Mouse (Mus musculus) intestine, postnatal 0 days (tissue): ENCODE measurements around the gene Srr. TPM values are rescaled to one million over a fixed set of nuclear protein-coding genes. Genes with fewer than 3 reads are reported as not detected.

Source experiments
- ATAC-seq: fragments of 200-750 bp; cut with Nextera tagmentation; 2 replicates; pipeline ENCODE4 v1.8.0; 2017; ENCODE audit warnings: mild to moderate bottlenecking, moderate TSS enrichment, moderate library complexity
- H3K27ac ChIP-seq: fragments of 300-500 bp; sonication (generic); 2 replicates; pipeline ENCODE4 v1.5.1; 2014; ENCODE audit warnings: mild to moderate bottlenecking, low read depth, low read length, moderate library complexity
- H3K27me3 ChIP-seq: fragments of 300-500 bp; sonication (generic); replicated peaks from 2 replicates; pipeline ENCODE4 v1.6.1; 2014; ENCODE audit warnings: low read length, mixed read lengths; ENCODE audit not compliant: control insufficient read depth, insufficient read depth
- H3K36me3 ChIP-seq: fragments of 300-500 bp; sonication (generic); 2 replicates; pipeline ENCODE4 v1.6.1; 2014; ENCODE audit warnings: mild to moderate bottlenecking, moderate library complexity; ENCODE audit not compliant: control insufficient read depth, insufficient read depth
- H3K4me1 ChIP-seq: fragments of 300-500 bp; sonication (generic); replicated peaks from 2 replicates; pipeline ENCODE4 v1.6.1; 2014; ENCODE audit warnings: antibody characterized with exemption, low read length, mixed read lengths; ENCODE audit not compliant: control insufficient read depth, insufficient read depth
- H3K4me2 ChIP-seq: fragments of 300-500 bp; sonication (generic); replicated peaks from 2 replicates; pipeline ENCODE4 v1.6.1; 2014; ENCODE audit warnings: low read depth, mild to moderate bottlenecking, moderate library complexity
- H3K4me3 ChIP-seq: fragments of 300-500 bp; sonication (generic); 2 replicates; pipeline ENCODE4 v1.5.1; 2014; ENCODE audit warnings: low read depth, low read length
- H3K9ac ChIP-seq: fragments of 300-500 bp; sonication (generic); 2 replicates; pipeline ENCODE4 v1.6.1; 2014; ENCODE audit warnings: mild to moderate bottlenecking, low read depth, low read length
- H3K9me3 ChIP-seq: fragments of 300-500 bp; sonication (generic); 2 replicates; pipeline ENCODE4 v1.6.1; 2016; ENCODE audit warnings: mixed run types; ENCODE audit not compliant: control insufficient read depth
- CTCF ChIP-seq: sonication (generic); IDR thresholded peaks from 2 replicates; pipeline ENCODE4 v1.5.1; 2016; ENCODE audit warnings: low read depth, mild to moderate bottlenecking, control low read depth, antibody characterized with exemption, moderate library complexity
- WGBS: fragments of 180-500 bp; shearing (Covaris S2); extraction: QIAGEN DNeasy Blood & Tissue Kit; methylation state at CpG from one replicate; pipeline ENCODE4 v1.1.7; 2014; 5-methylcytosine and 5-hydroxymethylcytosine counted together
- polyA plus RNA-seq: library from polyadenylated mRNA; unstranded; fragments of >200 nt; fragmentation: Nextera tagmentation; extraction: Ambion mirVana; gene quantifications from 2 replicates; pipeline ENCODE4 v1.2.1, GENCODE M21; 2015

The Srr gene
- polyA plus RNA-seq, 1 experiment from 2014 or later: 22.4 TPM

DNA sequence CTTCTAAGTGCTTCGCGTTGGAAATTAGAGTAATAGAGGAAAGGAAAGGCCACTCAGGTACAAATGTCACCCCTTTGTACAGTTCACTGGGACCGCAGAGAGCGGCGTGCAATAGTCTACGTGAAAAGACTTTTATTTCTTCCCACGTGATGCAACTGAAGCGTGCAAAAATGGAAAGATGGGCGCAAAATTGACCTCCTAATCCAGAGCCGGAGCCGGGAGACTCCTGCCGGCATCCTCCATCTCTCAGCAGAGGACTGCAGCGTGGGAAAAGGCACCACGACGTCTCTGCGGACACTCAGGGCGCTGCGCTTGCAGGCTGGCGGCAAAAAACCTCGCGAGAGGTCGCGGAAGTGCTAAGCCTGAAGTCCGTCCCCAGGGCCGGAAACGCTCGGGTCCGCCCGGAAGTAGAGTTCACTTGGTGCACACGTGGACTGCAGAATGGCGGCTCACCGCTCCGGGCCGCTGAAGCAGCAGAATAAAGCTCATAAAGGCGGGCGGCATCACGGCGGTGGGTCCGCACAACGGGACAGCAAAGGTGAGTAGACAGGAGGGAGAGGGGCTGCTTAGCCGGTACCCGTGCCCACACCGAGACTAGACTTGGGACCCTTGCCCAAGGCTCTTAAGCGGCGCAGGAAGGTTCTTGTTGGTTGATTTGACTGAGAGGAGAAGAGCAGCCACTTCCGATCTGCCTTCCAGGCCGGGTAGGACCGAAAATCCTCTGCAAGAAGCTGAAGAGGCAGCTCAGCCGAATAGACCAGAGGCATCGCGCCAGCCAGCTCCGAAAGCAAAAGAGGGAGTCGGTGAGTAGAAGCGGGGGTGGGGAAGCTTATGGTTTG lies 27.9 kb downstream of the Srr start, which contains the start of gene Tsr1:
Gene Tsr1 (plus strand): TSS at position 394 of the 839 bp plus-strand sequence.
- H3K27me3 ChIP-seq: no peaks in the 10 kb centered on the region
- peak within 1 kb of the TSS; percentile 78 for H3K27ac ChIP-seq
- H3K36me3 ChIP-seq: peaks cover 24% of the 10 kb centered on the region
- WGBS: under 1% methylated on average over 54 of the region's 54 CpGs
- no peaks in the 10 kb centered on the region for H3K4me1 ChIP-seq
- peak within 1 kb of the TSS; percentile 82 for H3K9ac ChIP-seq
- TF ChIP-seq CTCF: peak; percentile 28
- ATAC-seq: peak; percentile 78
- no peaks in the 10 kb centered on the region for H3K9me3 ChIP-seq
- peak within 1 kb of the TSS; percentile 99 for H3K4me2 ChIP-seq
- H3K4me3 ChIP-seq: peak within 1 kb of the TSS; percentile 94

DNA sequence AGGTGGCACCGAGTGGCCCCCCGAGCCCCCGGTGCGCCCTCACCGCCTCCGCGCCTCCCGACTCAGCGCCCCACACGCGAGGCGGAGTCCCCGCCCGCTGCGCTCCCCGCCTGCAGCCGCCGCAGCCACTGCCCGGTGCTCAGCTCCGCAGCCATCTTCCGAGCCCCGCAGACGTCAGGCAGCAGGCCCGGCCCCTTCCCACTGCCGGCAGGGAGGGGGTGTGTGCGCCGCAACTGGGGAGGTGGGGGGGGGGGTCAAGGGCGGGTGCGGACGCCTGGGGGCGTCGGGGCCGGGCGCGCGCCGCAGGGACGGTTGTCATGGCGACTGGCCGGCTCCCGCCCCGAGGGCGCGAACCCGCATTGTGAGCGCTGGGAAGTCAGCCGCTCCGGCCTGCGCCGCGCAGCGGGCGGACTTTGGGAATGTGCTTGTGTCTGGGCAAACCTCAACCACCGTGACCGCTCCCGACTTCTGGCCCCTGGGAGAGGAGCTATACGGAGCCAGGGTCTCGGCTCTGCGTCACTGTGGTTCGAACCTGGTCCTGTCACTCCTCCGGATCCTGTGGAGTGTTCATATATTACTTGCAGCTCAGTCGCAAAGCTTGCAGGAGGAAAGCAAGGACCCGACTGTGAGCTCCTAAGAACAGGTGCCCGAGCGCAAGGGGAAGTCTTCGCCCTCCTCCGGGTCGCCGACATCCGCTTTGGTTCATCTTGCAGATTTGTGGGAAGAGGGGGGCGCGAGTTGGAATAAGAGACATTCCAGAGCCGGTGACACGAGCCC lies 28.7 kb downstream of the Srr start, which contains the start of gene Sgsm2:
Gene Sgsm2 (minus strand): TSS at position 160 of the 777 bp plus-strand sequence.
- Histone ChIP-seq H3K4me2 (peak within 1 kb of the TSS; percentile 99), H3K27ac (peak within 1 kb of the TSS; percentile 78), H3K4me1 (no peaks in the 10 kb centered on the region), H3K4me3 (peak within 1 kb of the TSS; percentile 94), H3K9me3 (no peaks in the 10 kb centered on the region), H3K27me3 (no peaks in the 10 kb centered on the region), H3K36me3 (peaks cover 19% of the 10 kb centered on the region), H3K9ac (peak within 1 kb of the TSS; percentile 82)
- TF ChIP-seq CTCF: no peak
- WGBS: under 1% methylated on average over 61 of the region's 74 CpGs
- ATAC-seq: peak; percentile 32

DNA sequence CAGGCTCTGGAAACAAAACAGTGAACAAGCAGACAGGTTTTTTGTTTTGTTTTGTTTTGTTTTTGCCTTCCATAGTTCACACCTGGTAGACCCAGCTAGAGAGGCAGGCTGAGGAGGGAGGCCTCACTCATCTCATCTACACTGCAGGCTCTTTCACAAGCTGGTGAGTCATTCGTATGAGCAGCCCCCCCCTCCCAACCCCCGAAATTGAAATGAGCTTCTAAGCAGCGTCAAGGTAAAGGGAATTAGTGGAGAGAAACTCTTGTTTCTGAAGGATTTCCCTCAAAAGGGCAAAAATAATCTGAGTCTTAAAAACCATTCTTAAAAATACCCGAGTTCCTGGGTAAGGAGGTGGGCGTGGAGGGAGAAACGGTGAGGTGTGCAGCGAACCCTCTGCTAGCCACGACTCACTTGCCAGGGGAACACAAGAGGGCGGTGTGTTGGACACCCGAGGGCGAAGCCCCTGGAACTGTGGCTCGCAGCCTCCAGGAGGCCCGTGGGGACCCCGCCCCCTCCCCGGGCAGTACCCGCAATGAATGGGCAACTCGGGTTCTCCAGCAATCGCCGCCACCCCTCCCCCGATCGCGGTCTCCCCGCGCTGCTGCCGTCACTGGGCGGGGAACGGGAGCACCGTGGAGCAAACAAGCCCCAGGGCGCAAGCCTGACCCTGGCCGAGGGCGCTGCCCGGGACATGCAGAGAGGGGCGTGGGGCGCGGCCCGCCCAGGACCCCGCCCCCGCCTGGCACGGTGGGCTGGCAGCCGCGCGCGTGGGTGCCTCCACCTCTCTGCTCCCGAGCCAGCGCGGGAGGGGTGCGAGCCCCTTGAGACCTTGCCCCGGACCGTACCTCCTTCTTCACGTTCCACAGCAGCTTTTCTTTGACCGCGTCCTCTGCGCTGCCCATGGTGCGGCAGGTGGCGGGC lies 29.5 kb downstream of the Srr start:
- peak overlapping the region; percentile 78 for H3K27ac ChIP-seq
- H3K4me2 ChIP-seq: peak overlapping the region; percentile 99
- H3K27me3 ChIP-seq: no peaks in the 10 kb centered on the region
- H3K4me1 ChIP-seq: no peaks in the 10 kb centered on the region
- peak; percentile 63 for TF ChIP-seq CTCF
- H3K4me3 ChIP-seq: peak overlapping the region; percentile 94
- WGBS: under 1% methylated on average over 54 of the region's 55 CpGs
- peaks cover 14% of the 10 kb centered on the region for H3K36me3 ChIP-seq
- peak; percentile 50 for ATAC-seq
- no peaks in the 10 kb centered on the region for H3K9me3 ChIP-seq
- H3K9ac ChIP-seq: peak overlapping the region; percentile 62

DNA sequence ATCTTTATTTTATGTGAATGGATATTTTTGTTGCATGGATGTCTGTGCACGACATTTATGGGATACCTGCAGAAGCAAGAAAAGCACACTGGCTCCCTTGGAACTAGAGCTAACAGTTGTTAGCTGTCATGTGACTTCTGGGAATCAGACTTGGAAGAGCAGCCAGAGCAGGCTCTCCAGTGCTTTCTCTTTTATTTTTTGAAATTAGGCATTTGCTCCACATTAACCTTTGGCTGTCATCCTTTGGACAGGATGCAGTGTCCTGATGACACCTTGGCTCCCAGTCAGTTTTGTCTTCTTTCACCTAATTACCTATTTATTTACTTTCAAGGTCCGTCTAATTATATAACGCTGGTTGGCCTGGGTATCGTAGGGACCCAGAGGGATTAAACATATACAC lies 31.1 kb downstream of the Srr start:
- Histone ChIP-seq H3K4me1 (no peaks in the 10 kb centered on the region), H3K9me3 (no peaks in the 10 kb centered on the region), H3K27ac (no peak overlapping the region), H3K9ac (no peak overlapping the region), H3K27me3 (no peaks in the 10 kb centered on the region), H3K36me3 (no peaks in the 10 kb centered on the region), H3K4me3 (no peak overlapping the region), H3K4me2 (no peak overlapping the region)
- 72% methylated on average over 4 of the region's 4 CpGs for WGBS
- ATAC-seq: no peak
- no peak for TF ChIP-seq CTCF

DNA sequence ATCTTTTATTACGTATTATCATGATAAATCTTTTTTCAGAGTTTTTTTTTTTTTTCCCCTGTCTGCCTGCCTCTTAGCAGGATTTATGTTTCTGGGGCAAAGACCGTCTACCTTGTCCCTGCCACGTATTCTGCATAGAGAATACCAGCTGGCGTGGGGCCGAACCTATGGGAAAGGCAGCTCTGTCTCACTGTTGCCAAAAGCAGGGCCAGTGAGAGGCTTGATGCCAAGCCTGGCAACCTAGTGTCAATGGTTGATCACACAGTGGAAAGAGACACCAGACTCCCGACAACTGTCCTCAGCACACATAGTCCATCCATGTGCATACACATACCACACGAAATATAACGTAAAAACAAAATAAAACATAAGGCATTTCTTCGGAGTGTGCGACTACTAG lies 42.6 kb downstream of the Srr start:
- Histone ChIP-seq H3K36me3 (no peaks in the 10 kb centered on the region), H3K27me3 (no peaks in the 10 kb centered on the region), H3K4me1 (no peaks in the 10 kb centered on the region), H3K4me2 (no peak overlapping the region), H3K27ac (no peak overlapping the region), H3K9ac (no peak overlapping the region), H3K9me3 (no peaks in the 10 kb centered on the region), H3K4me3 (no peak overlapping the region)
- no peak for ATAC-seq
- 89% methylated on average over 10 of the region's 10 CpGs for WGBS
- no peak for TF ChIP-seq CTCF
